Mouse (Mus musculus): ENCODE results near the gene Ikzf1. TPM values are rescaled to one million over a fixed set of nuclear protein-coding genes. Genes with fewer than 3 reads are reported as not detected.

Ikzf1 gene
- polyA plus RNA-seq, 1 experiment from 2014 or later, result 3.2 TPM

DNA sequence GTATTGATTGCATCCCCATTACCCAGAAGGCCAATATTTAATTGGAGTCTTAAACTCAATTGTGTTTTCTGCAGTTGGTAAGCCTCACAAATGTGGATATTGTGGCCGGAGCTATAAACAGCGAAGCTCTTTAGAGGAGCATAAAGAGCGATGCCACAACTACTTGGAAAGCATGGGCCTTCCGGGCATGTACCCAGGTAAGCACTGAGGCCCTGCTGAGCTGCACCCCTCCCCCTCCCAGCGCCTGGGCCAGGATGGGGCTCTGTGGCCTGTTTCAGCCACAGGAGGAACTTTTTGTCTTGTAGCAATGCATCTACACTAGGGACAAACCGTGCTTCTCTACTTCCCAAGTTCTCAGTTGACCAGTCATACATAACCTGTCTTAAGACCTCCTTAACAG lies 73.3 kb downstream of the Ikzf1 start:
- H3K4me1 ChIP-seq (ENCODE audit: control insufficient read depth, insufficient read depth, low read length), result no peaks in the 10 kb centered on the region
- ATAC-seq (ENCODE audit: insufficient read depth, low FRiP score, low TSS enrichment), result no peak
- H3K9ac ChIP-seq (ENCODE audit: low read length), result no peak overlapping the region

GRCm38 (mm10) chr11:11758883-11759282 lies 74.1 kb downstream of the Ikzf1 start:
- Histone ChIP-seq H3K27ac (ENCODE audit: low read depth, low read length) (no peak overlapping the region), H3K4me1 (ENCODE audit: control insufficient read depth, insufficient read depth, low read length) (no peaks in the 10 kb centered on the region), H3K9ac (ENCODE audit: low read length) (no peak overlapping the region), H3K4me3 (ENCODE audit: low read depth, low read length) (no peak overlapping the region), H3K27me3 (ENCODE audit: control insufficient read depth, insufficient read depth, low read length) (no peaks in the 10 kb centered on the region), H3K36me3 (ENCODE audit: control insufficient read depth, insufficient read depth, low read length) (no peaks in the 10 kb centered on the region), H3K9me3 (ENCODE audit: control insufficient read depth, low read length) (no peaks in the 10 kb centered on the region), H3K4me2 (ENCODE audit: low read depth) (no peak overlapping the region)
- no peak for DNase-seq (ENCODE audit: low spot score)
- no peak for ATAC-seq (ENCODE audit: insufficient read depth, low FRiP score, low TSS enrichment)
- 100% methylated on average over 1 of the region's 1 CpGs for WGBS

More for the DNA sequence above, 73.3 kb downstream of the Ikzf1 start:
- H3K27me3 ChIP-seq (ENCODE audit: control insufficient read depth, insufficient read depth, low read length), result no peaks in the 10 kb centered on the region
- no peaks in the 10 kb centered on the region for H3K9me3 ChIP-seq (ENCODE audit: control insufficient read depth, low read length)
- H3K36me3 ChIP-seq (ENCODE audit: control insufficient read depth, insufficient read depth, low read length), result no peaks in the 10 kb centered on the region
- H3K4me3 ChIP-seq (ENCODE audit: low read depth, low read length), result no peak overlapping the region
- 73% methylated on average over 6 of the region's 6 CpGs for WGBS
- no peak overlapping the region for H3K27ac ChIP-seq (ENCODE audit: low read depth, low read length)
- H3K4me2 ChIP-seq (ENCODE audit: low read depth), result no peak overlapping the region
- no peak for DNase-seq (ENCODE audit: low spot score)

GRCm38 (mm10) chr11:11763211-11763666 lies 78.4 kb downstream of the Ikzf1 start:
- no peak overlapping the region for H3K9ac ChIP-seq (ENCODE audit: low read length)
- no peaks in the 10 kb centered on the region for H3K9me3 ChIP-seq (ENCODE audit: control insufficient read depth, low read length)
- no peak for ATAC-seq (ENCODE audit: insufficient read depth, low FRiP score, low TSS enrichment)
- no peak overlapping the region for H3K4me2 ChIP-seq (ENCODE audit: low read depth)
- H3K27ac ChIP-seq (ENCODE audit: low read depth, low read length), result no peak overlapping the region
- no peaks in the 10 kb centered on the region for H3K36me3 ChIP-seq (ENCODE audit: control insufficient read depth, insufficient read depth, low read length)
- WGBS, result 69% methylated on average over 4 of the region's 4 CpGs
- no peak for DNase-seq (ENCODE audit: low spot score)
- H3K27me3 ChIP-seq (ENCODE audit: control insufficient read depth, insufficient read depth, low read length), result no peaks in the 10 kb centered on the region
- no peaks in the 10 kb centered on the region for H3K4me1 ChIP-seq (ENCODE audit: control insufficient read depth, insufficient read depth, low read length)
- H3K4me3 ChIP-seq (ENCODE audit: low read depth, low read length), result no peak overlapping the region

- no peak overlapping the region for H3K4me2 ChIP-seq (ENCODE audit: low read depth)
- no peaks in the 10 kb centered on the region for H3K27me3 ChIP-seq (ENCODE audit: control insufficient read depth, insufficient read depth, low read length)
- 80% methylated on average over 1 of the region's 1 CpGs for WGBS
- no peaks in the 10 kb centered on the region for H3K9me3 ChIP-seq (ENCODE audit: control insufficient read depth, low read length)
- no peak overlapping the region for H3K4me3 ChIP-seq (ENCODE audit: low read depth, low read length)
- no peak for ATAC-seq (ENCODE audit: insufficient read depth, low FRiP score, low TSS enrichment)
- H3K36me3 ChIP-seq (ENCODE audit: control insufficient read depth, insufficient read depth, low read length), result no peaks in the 10 kb centered on the region
- H3K27ac ChIP-seq (ENCODE audit: low read depth, low read length), result no peak overlapping the region
- DNase-seq (ENCODE audit: low spot score), result no peak
- no peak overlapping the region for H3K9ac ChIP-seq (ENCODE audit: low read length)
- no peaks in the 10 kb centered on the region for H3K4me1 ChIP-seq (ENCODE audit: control insufficient read depth, insufficient read depth, low read length)
Observed at GRCm38 (mm10) chr11:11765414-11765813, 80.6 kb downstream of the Ikzf1 start.

DNA sequence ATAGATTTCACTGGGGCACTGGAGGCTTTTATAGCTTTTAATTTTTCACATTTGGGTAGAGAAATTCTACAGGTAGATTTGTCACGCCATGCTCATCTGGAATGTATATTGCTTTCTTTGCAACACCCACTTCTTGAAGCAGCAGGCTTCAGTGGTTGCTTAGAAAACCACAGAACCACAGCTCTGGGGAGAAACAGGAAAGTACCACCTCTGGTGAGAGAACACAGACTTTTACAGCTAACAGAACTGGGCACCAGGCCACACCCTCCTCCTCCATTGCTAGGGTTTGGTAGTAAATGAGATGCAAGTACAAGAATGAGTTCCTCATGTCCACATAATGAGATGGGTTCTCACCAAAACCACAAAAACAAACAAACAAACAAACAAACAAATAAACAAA lies 81.3 kb downstream of the Ikzf1 start:
- WGBS, result 95% methylated on average over 1 of the region's 1 CpGs

DNA sequence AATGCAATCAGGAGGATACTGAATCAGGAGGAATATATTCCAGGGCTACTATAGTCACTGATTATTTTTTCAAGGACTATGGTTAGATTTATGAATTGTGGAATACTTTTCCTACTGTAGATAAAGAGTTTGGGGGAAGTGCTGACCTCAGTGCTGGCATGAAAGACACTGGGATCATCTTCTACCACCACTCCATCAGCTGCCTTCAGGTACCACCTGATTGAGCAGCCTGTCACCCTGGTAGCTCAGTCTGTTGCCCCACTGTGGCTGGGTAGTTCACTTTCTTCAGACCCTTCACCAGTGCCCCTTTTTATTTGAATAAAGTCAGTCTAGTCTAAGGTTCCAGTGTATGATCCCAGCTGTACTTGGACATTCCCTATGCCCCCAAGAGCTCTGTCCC lies 81.9 kb downstream of the Ikzf1 start:
- Histone ChIP-seq H3K9me3 (ENCODE audit: control insufficient read depth, low read length) (no peaks in the 10 kb centered on the region), H3K27ac (ENCODE audit: low read depth, low read length) (no peak overlapping the region), H3K4me2 (ENCODE audit: low read depth) (no peak overlapping the region), H3K4me1 (ENCODE audit: control insufficient read depth, insufficient read depth, low read length) (no peaks in the 10 kb centered on the region), H3K4me3 (ENCODE audit: low read depth, low read length) (no peak overlapping the region), H3K36me3 (ENCODE audit: control insufficient read depth, insufficient read depth, low read length) (no peaks in the 10 kb centered on the region), H3K9ac (ENCODE audit: low read length) (no peak overlapping the region), H3K27me3 (ENCODE audit: control insufficient read depth, insufficient read depth, low read length) (no peaks in the 10 kb centered on the region)
- no peak for ATAC-seq (ENCODE audit: insufficient read depth, low FRiP score, low TSS enrichment)
- no peak for DNase-seq (ENCODE audit: low spot score)

More for the DNA sequence above, 81.3 kb downstream of the Ikzf1 start:
- DNase-seq (ENCODE audit: low spot score), result no peak
- no peaks in the 10 kb centered on the region for H3K9me3 ChIP-seq (ENCODE audit: control insufficient read depth, low read length)
- no peaks in the 10 kb centered on the region for H3K36me3 ChIP-seq (ENCODE audit: control insufficient read depth, insufficient read depth, low read length)
- H3K27ac ChIP-seq (ENCODE audit: low read depth, low read length), result no peak overlapping the region
- H3K4me1 ChIP-seq (ENCODE audit: control insufficient read depth, insufficient read depth, low read length), result no peaks in the 10 kb centered on the region
- H3K4me3 ChIP-seq (ENCODE audit: low read depth, low read length), result no peak overlapping the region
- ATAC-seq (ENCODE audit: insufficient read depth, low FRiP score, low TSS enrichment), result no peak
- H3K27me3 ChIP-seq (ENCODE audit: control insufficient read depth, insufficient read depth, low read length), result no peaks in the 10 kb centered on the region
- H3K4me2 ChIP-seq (ENCODE audit: low read depth), result no peak overlapping the region
- no peak overlapping the region for H3K9ac ChIP-seq (ENCODE audit: low read length)

- no peak overlapping the region for H3K9ac ChIP-seq (ENCODE audit: low read length)
- no peaks in the 10 kb centered on the region for H3K36me3 ChIP-seq (ENCODE audit: control insufficient read depth, insufficient read depth, low read length)
- no peak overlapping the region for H3K4me2 ChIP-seq (ENCODE audit: low read depth)
- no peaks in the 10 kb centered on the region for H3K27me3 ChIP-seq (ENCODE audit: control insufficient read depth, insufficient read depth, low read length)
- no peak overlapping the region for H3K4me3 ChIP-seq (ENCODE audit: low read depth, low read length)
- 92% methylated on average over 2 of the region's 2 CpGs for WGBS
- H3K9me3 ChIP-seq (ENCODE audit: control insufficient read depth, low read length), result no peaks in the 10 kb centered on the region
- H3K27ac ChIP-seq (ENCODE audit: low read depth, low read length), result no peak overlapping the region
- H3K4me1 ChIP-seq (ENCODE audit: control insufficient read depth, insufficient read depth, low read length), result no peaks in the 10 kb centered on the region
- ATAC-seq (ENCODE audit: insufficient read depth, low FRiP score, low TSS enrichment), result no peak
- no peak for DNase-seq (ENCODE audit: low spot score)
Observed at GRCm38 (mm10) chr11:11768057-11768456, 83.3 kb downstream of the Ikzf1 start.

DNA sequence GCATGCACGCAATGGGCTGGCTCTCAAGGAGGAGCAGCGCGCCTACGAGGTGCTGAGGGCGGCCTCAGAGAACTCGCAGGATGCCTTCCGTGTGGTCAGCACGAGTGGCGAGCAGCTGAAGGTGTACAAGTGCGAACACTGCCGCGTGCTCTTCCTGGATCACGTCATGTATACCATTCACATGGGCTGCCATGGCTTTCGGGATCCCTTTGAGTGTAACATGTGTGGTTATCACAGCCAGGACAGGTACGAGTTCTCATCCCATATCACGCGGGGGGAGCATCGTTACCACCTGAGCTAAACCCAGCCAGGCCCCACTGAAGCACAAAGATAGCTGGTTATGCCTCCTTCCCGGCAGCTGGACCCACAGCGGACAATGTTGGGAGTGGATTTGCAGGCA lies 84.5 kb downstream of the Ikzf1 start:
- H3K36me3 ChIP-seq (ENCODE audit: control insufficient read depth, insufficient read depth, low read length), result no peaks in the 10 kb centered on the region
- DNase-seq (ENCODE audit: low spot score), result no peak
- H3K9me3 ChIP-seq (ENCODE audit: control insufficient read depth, low read length), result no peaks in the 10 kb centered on the region
- H3K4me1 ChIP-seq (ENCODE audit: control insufficient read depth, insufficient read depth, low read length), result no peaks in the 10 kb centered on the region
- no peaks in the 10 kb centered on the region for H3K27me3 ChIP-seq (ENCODE audit: control insufficient read depth, insufficient read depth, low read length)
- no peak overlapping the region for H3K27ac ChIP-seq (ENCODE audit: low read depth, low read length)
- no peak overlapping the region for H3K4me2 ChIP-seq (ENCODE audit: low read depth)
- no peak overlapping the region for H3K9ac ChIP-seq (ENCODE audit: low read length)
- no peak for ATAC-seq (ENCODE audit: insufficient read depth, low FRiP score, low TSS enrichment)
- no peak overlapping the region for H3K4me3 ChIP-seq (ENCODE audit: low read depth, low read length)
- 94% methylated on average over 20 of the region's 20 CpGs for WGBS

DNA sequence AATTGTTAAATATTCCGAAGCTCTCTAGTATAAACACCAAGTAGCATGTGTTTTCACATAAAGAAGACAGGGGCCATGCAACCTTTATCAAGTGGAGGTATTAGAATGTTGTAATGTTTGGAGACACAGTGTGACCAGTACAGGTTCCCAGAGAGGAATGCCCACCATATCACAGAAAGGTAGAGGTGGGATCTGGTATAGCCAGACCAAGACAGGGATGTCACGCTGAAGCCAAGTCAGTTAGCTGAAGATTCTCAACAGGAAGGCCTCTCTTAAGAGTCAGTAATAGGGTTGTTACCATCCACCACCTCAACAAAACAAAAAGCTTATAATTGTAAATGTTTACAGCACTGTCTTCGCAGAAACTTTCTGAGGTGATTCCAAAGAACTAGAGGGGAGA lies 85.9 kb downstream of the Ikzf1 start:
- H3K4me3 ChIP-seq (ENCODE audit: low read depth, low read length), result no peak overlapping the region
- no peak overlapping the region for H3K9ac ChIP-seq (ENCODE audit: low read length)
- 79% methylated on average over 3 of the region's 3 CpGs for WGBS
- H3K27ac ChIP-seq (ENCODE audit: low read depth, low read length), result no peak overlapping the region
- no peaks in the 10 kb centered on the region for H3K4me1 ChIP-seq (ENCODE audit: control insufficient read depth, insufficient read depth, low read length)
- H3K36me3 ChIP-seq (ENCODE audit: control insufficient read depth, insufficient read depth, low read length), result no peaks in the 10 kb centered on the region
- DNase-seq (ENCODE audit: low spot score), result no peak
- no peak for ATAC-seq (ENCODE audit: insufficient read depth, low FRiP score, low TSS enrichment)
- no peaks in the 10 kb centered on the region for H3K27me3 ChIP-seq (ENCODE audit: control insufficient read depth, insufficient read depth, low read length)
- no peak overlapping the region for H3K4me2 ChIP-seq (ENCODE audit: low read depth)
- no peaks in the 10 kb centered on the region for H3K9me3 ChIP-seq (ENCODE audit: control insufficient read depth, low read length)

Measured in neural tube, embryonic 11.5 days (tissue).